Mouse (Mus musculus) small intestine, adult 2 months (tissue): ENCODE measurements around the gene Ube4b. TPM values are rescaled to one million over a fixed set of nuclear protein-coding genes. Genes with fewer than 3 reads are reported as not detected.

Experiments used
- H3K27ac ChIP-seq: fragments of 200-500 bp; 2 replicates; pipeline ENCODE4 v1.5.1; 2012; ENCODE audit warnings: low read depth, low read length, control low read depth, inconsistent platforms; ENCODE audit not compliant: insufficient read depth
- H3K27me3 ChIP-seq: fragments of 200-500 bp; 2 replicates; pipeline ENCODE4 v1.6.1; 2012; ENCODE audit warnings: mild to moderate bottlenecking, moderate library complexity, low read length, inconsistent platforms; ENCODE audit not compliant: control insufficient read depth, insufficient read depth
- H3K36me3 ChIP-seq: fragments of 200-500 bp; 2 replicates; pipeline ENCODE4 v1.6.1; 2012; ENCODE audit warnings: mild to moderate bottlenecking, low read length, control low read depth, inconsistent platforms; ENCODE audit not compliant: control insufficient read depth, insufficient read depth
- H3K4me1 ChIP-seq: fragments of 200-500 bp; 2 replicates; pipeline ENCODE4 v1.6.1; 2012; ENCODE audit warnings: low read length, inconsistent platforms, mixed read lengths; ENCODE audit not compliant: control insufficient read depth, insufficient read depth, insufficient read length
- H3K4me3 ChIP-seq: fragments of 200-500 bp; 2 replicates; pipeline ENCODE4 v1.5.1; 2012; ENCODE audit warnings: low read depth, mild to moderate bottlenecking, control low read depth, inconsistent platforms, low read length, moderate library complexity
- CTCF ChIP-seq: fragments of 200-500 bp; IDR thresholded peaks from 2 replicates; pipeline ENCODE4 v1.5.1; 2012; ENCODE audit warnings: low read depth, mild to moderate bottlenecking, control low read depth, inconsistent platforms, low read length, moderate library complexity, mixed read lengths; ENCODE audit not compliant: insufficient replicate concordance, insufficient read length; ENCODE audit errors: extremely low read depth
- POLR2A ChIP-seq: fragments of 200-500 bp; IDR thresholded peaks from 2 replicates; pipeline ENCODE4 v1.6.1; 2012; ENCODE audit warnings: low read depth, mild to moderate bottlenecking, control low read depth, inconsistent platforms, low read length, moderate library complexity
- WGBS: fragments of 180-500 bp; shearing (Covaris S2); methylation state at CpG from one replicate; pipeline ENCODE4 v1.1.7; 2018; 5-methylcytosine and 5-hydroxymethylcytosine counted together
- polyA plus RNA-seq: library from polyadenylated mRNA; depleted of rRNA; stranded (reverse); fragments of >200 nt; gene quantifications from 2 replicates; pipeline ENCODE4 v1.2.3, GENCODE M21; 2012

The Ube4b gene
- polyA plus RNA-seq, 1 experiment: 115 TPM

GRCm38 (mm10) chr4:149313558-149314253, 112.8 kb downstream of the Ube4b start:
- Histone ChIP-seq H3K4me1 (no peaks in the 10 kb centered on the region), H3K36me3 (no peaks in the 10 kb centered on the region), H3K27ac (no peak overlapping the region), H3K4me3 (no peak overlapping the region), H3K27me3 (no peaks in the 10 kb centered on the region)
- 92% methylated on average over 12 of the region's 12 CpGs for WGBS
- no peak for TF ChIP-seq POLR2A
- no peak for TF ChIP-seq CTCF

- TF ChIP-seq POLR2A: no peak
- TF ChIP-seq CTCF: no peak
- no peaks in the 10 kb centered on the region for H3K36me3 ChIP-seq
- WGBS: 95% methylated on average over 5 of the region's 5 CpGs
- no peak overlapping the region for H3K27ac ChIP-seq
- H3K4me1 ChIP-seq: no peaks in the 10 kb centered on the region
- H3K4me3 ChIP-seq: no peak overlapping the region
- no peaks in the 10 kb centered on the region for H3K27me3 ChIP-seq
Measured at GRCm38 (mm10) chr4:149311996-149312395, 114.6 kb downstream of the Ube4b start.

GRCm38 (mm10) chr4:149308491-149308820, 118.1 kb downstream of the Ube4b start:
- 70% methylated on average over 3 of the region's 3 CpGs for WGBS
- H3K36me3 ChIP-seq: no peaks in the 10 kb centered on the region
- H3K27me3 ChIP-seq: no peaks in the 10 kb centered on the region
- no peak overlapping the region; the same call in 1 of the 2 replicates for H3K27ac ChIP-seq
- TF ChIP-seq POLR2A (no peak), CTCF (no peak)
- peak overlapping the region; percentile 76; the same call in 1 of the 2 replicates for H3K4me3 ChIP-seq
- H3K4me1 ChIP-seq: no peaks in the 10 kb centered on the region; the same call in 1 of the 2 replicates

GRCm38 (mm10) chr4:149307596-149308490, 118.7 kb downstream of the Ube4b start, which contains the start of gene Kif1b:
Gene Kif1b (minus strand): TSS chr4:149307693.
- Histone ChIP-seq H3K4me3 (peak within 1 kb of the TSS; percentile 97), H3K4me1 (peaks cover under 1% of the 10 kb centered on the region; the same call in 1 of the 2 replicates), H3K27me3 (no peaks in the 10 kb centered on the region), H3K27ac (peak within 1 kb of the TSS; percentile 76), H3K36me3 (no peaks in the 10 kb centered on the region)
- TF ChIP-seq POLR2A (peak; percentile 97), CTCF (peak; percentile 84)
- under 1% methylated on average over 79 of the region's 79 CpGs for WGBS

GRCm38 (mm10) chr4:149306712-149307595, 119.6 kb downstream of the Ube4b start:
- 1% methylated on average over 83 of the region's 83 CpGs for WGBS
- TF ChIP-seq CTCF (no peak), POLR2A (no peak)
- no peaks in the 10 kb centered on the region for H3K36me3 ChIP-seq
- no peaks in the 10 kb centered on the region for H3K27me3 ChIP-seq
- peaks cover 3% of the 10 kb centered on the region; the same call in 1 of the 2 replicates for H3K4me1 ChIP-seq
- peak overlapping the region; percentile 97 for H3K4me3 ChIP-seq
- peak overlapping the region; percentile 76 for H3K27ac ChIP-seq

- TF ChIP-seq POLR2A: no peak
- TF ChIP-seq CTCF: no peak
- Histone ChIP-seq H3K4me3 (peak overlapping the region; percentile 97), H3K36me3 (no peaks in the 10 kb centered on the region), H3K4me1 (peaks cover 3% of the 10 kb centered on the region; the same call in 1 of the 2 replicates), H3K27ac (peak overlapping the region; percentile 48; the same call in 1 of the 2 replicates), H3K27me3 (no peaks in the 10 kb centered on the region)
- 40% methylated on average over 14 of the region's 14 CpGs for WGBS
Measured at GRCm38 (mm10) chr4:149305761-149306711, 120.5 kb downstream of the Ube4b start.
